Mouse (Mus musculus) lung, postnatal 36 days (tissue): ENCODE results near the gene Trmt44.
"Not testable (repeated sequence)": the region's sequence is repeated elsewhere in the genome, so short reads cannot be mapped to it uniquely, and the experiment has no call there.

Experiments
- DNase-seq: peaks from one replicate; pipeline ENCODE4 v3.0.0; 2022; ENCODE audit warnings: mixed read lengths

The Trmt44 gene

DNA sequence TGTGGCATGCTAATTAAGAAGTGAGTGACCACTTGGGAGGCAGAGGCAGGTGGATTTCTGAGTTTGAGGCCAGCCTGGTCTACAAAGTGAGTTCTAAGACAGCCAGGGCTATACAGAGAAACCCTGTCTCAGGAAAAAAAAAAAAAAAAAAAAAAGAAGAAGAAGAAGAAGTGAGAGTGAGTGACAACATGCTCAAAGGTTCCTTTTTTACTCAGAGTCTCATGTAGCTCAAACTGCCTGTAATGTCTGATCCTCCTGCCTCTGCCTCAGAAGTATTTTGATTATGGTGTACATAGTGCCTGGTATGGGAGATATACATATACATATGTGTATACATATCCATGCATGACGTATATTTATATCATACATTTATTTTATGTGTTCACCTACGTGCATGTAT lies 9.4 kb upstream of the Trmt44 start:
- not testable (repeated sequence) for DNase-seq

- DNase-seq, result peak; percentile 40
These were observed 8.4 kb upstream of the Trmt44 start for GRCm38 (mm10) chr5:35583221-35583783.

DNA sequence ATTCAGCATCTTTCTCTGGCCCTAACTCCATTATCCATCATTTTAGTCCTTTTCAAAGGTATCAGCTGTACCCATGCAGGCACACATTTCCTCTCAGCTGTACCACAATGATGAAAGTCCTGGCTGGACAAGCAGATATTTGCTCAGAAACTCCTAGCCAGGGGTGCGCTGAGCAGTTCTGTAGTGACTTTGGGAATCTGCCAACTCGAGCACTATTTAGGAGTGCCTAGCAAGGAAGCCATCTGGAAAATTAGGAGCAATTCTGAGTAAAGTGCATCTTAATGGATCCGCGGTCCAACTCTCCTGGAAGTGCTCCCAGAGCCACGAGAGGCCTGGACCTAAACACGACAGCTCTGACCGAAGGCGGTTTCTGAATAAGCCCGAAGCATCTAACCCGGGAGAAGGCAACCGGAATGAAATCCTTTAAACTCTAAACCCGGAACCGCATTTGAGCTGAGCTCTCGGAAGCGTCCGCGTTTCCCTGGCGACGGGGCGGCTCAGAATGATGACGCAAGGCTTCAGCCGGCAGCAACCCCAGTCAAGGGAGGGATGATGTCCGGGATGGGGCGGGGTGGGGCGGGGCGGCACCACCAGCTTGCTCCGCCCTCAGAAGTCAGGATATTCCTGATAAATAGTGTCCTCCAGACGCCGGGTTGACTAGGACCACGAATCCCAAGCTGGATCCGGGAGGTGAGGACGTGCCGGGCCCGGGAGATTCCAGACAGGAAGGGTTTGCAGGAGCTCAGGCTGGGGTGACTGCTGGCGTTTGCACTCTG lies 7.8 kb upstream of the Trmt44 start, which contains the start of gene Acox3:
TSS of gene Acox3 (plus strand) at position 596 of the 776 bp plus-strand sequence.
- DNase-seq, result peak; percentile 98

GRCm38 (mm10) chr5:35580156-35580922 lies 5.5 kb upstream of the Trmt44 start:
- no peak for DNase-seq

DNA sequence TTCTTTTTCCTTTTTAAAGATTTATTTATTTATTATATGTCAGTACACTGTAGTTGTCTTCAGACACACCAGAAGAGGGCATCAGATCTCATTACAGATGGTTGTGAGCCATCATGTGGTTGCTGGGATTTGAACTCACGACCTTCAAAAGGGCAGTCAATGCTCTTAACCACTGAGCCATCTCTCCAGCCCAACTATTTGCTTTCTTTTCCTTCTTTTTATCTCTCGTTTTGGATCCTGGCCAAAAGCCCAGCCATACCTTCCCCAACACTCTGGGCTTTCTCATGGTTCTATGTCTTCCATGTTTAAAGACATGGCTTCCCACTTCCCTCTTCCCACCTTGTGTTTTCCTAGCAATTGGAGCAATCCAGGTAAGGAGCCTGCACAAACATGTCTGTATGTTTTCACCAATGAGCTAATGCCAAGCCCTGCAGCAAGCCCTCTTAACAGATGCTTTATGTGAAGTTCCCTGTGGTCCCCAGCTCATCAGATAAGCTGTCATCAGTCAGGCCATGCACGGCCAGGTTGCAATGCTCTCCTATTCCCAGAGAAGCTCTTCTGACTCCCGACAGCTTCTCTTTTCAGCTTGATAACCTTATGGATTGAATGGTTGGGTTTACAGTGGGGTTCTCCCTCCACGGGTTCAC lies 4.5 kb upstream of the Trmt44 start:
- no peak for DNase-seq

DNA sequence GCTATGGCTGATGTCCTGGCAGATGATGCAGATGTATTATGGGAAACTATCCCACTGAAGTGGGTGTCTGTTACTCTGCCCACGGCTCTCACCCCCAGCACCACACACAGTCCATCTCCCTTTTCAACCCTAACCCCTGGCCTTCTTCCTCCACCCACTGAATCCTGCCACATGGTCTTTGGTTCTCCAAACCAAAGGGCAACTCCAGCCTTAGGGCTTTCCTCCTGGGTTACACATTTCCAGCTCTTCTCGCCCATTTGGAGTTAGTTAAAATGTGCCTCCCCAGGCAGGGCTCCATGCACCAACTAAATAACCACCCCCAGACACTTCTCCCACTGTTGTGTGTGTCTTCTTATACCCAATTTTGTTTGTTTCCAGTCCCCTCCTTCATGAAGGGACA lies 3.5 kb upstream of the Trmt44 start:
- no peak for DNase-seq

DNA sequence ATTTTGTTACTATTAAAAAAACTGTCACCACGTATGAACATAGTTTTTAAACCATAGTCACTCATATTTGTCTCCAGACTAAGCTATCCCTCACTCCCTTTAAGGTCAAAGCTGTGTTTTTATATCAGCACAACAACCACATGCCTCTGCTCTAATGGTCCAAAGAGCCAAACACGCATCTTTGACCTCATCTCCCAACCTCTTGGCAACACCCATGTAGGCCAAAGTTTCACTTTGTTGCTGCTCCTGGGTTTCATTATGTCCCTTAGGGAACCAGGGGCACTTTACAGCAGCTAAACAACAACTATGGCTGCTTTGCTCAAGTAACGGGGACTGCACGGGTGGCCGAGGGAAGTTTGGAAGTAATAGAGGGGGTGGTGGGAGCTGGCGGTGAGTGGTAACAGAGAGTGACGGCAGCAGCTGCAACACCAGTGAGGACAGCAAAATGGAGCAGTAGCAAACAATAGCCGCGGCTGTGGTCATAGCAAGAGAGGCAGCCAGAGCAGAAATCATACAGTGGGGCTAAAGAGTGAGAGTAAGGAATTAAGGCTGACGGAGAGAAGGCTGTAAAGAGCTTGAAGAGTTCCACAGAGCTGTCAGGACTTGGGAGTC lies 1.6 kb upstream of the Trmt44 start:
- no peak for DNase-seq

DNA sequence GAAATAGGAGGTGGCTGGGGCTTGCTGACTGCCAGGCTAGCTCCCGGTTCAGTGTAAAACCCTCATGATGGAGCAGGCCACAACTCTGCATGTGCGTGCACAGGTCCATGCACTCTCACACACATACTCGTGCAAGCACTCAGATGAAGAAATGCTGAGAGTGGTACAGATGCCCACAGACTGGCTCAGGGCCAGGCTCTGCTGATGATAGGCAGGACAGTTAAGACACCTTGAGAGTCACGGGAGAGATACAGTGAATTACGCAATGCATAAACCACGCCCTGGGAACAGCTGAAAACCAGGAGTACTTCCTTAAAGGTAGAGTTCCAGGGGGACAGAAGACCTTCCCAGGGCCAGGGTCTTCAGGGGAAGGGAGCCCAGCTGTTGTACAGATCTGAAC lies 3.3 kb downstream of the Trmt44 start:
- no peak for DNase-seq

- DNase-seq, result no peak
These were observed 8.2 kb downstream of the Trmt44 start for GRCm38 (mm10) chr5:35566632-35567031.

GRCm38 (mm10) chr5:35565217-35565616 lies 9.7 kb downstream of the Trmt44 start:
- DNase-seq, result no peak

- DNase-seq, result peak; percentile 81
These were observed 11.4 kb downstream of the Trmt44 start for GRCm38 (mm10) chr5:35563449-35563848.

GRCm38 (mm10) chr5:35562616-35563015 lies 12.3 kb downstream of the Trmt44 start:
- no peak for DNase-seq

GRCm38 (mm10) chr5:35559447-35559846 lies 15.4 kb downstream of the Trmt44 start:
- no peak for DNase-seq

- peak; percentile 15 for DNase-seq
These were observed 16.8 kb downstream of the Trmt44 start for GRCm38 (mm10) chr5:35557946-35558621.

GRCm38 (mm10) chr5:35556393-35556792 lies 18.5 kb downstream of the Trmt44 start:
- no peak for DNase-seq

GRCm38 (mm10) chr5:35552838-35553539 lies 21.9 kb downstream of the Trmt44 start:
- no peak for DNase-seq

GRCm38 (mm10) chr5:35551855-35552837 lies 22.7 kb downstream of the Trmt44 start:
- peak; percentile 59 for DNase-seq

DNA sequence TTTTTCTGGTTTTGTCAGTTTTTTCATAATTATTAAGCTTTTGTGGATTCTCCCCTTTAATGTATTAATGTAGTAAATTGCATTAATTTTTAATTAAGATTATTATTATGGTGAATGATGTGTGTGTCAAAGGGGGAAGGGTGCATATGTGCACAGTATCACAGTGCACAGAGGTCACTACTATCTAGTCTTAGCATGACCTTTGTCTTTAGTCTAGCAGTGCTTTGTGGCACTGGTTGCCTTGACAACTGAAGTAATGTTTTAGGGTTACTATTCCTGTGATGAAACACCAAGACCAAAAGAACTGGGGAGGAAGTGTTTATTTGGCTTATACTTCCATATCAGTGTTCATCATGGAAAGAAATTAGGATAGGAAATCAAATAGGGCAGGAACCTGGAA lies 28.7 kb downstream of the Trmt44 start:
- DNase-seq, result peak; percentile 26

DNA sequence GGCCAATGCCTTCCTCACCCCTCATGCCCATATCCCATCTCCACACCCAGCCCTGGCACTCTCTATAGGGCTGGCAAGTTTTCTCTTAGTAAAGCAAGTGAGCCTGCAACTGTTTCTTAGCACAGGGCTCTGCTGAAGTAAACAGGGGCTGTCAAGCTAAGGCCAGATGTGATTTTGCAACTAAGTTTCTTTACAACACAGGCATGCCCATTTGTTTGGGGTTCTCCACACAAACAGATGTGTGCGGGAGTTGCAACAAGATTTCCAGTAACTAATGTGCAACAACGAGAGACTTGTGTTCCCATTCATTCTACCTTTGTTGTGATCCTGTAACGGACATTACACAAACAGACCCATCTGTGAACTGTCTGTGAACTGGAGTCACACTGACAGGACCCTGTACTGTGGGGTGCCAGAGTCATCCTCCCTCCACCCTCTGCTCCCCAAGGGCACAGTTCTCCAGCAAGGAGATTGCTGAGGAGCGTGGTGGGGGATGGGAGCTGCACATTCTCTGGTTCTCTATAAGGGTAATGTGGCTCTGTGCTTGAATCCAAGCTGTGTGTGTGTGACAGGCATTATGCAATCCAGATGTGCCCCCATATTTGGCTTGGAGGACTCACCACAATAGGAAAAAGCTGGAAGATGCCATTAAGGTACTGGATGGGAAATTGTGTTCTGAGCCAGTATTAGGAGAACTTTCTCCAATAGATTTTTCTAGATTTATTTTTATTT lies 33.6 kb downstream of the Trmt44 start:
- no peak for DNase-seq

DNA sequence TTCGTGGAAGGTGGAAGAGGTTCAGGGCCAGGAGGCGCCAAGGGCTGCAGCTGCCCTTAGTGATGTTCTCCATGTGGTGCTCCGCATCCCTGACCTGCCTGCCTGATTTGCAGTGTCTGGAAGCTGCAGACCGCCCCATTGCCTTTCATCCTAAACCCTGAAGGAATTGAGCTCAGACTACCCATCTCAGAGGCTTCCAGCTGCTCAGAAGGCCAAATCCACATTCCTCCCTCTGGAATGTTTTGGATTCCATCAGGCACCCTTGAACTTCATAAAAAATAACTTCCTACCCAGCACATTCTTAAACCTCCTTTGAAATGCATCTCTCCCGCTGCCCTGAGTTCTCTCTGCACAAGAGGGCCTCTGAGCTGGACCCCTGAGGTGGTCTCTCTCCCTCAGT lies 34.3 kb downstream of the Trmt44 start:
- peak; percentile 24 for DNase-seq
